Mouse (Mus musculus) olfactory bulb, adult 2 months (tissue): ENCODE data around the gene Rxrg. TPM values are rescaled to one million over a fixed set of nuclear protein-coding genes. Genes with fewer than 3 reads are reported as not detected.

Experiments used
- H3K27ac ChIP-seq: fragments of 200-500 bp; 2 replicates; pipeline ENCODE4 v1.5.1; 2012; ENCODE audit warnings: low read depth, low read length; ENCODE audit not compliant: insufficient read depth
- H3K4me1 ChIP-seq: fragments of 200-500 bp; 2 replicates; pipeline ENCODE4 v1.6.1; 2012; ENCODE audit warnings: low read length; ENCODE audit not compliant: control insufficient read depth, insufficient read depth
- H3K4me3 ChIP-seq: fragments of 200-500 bp; 2 replicates; pipeline ENCODE4 v1.5.1; 2012; ENCODE audit warnings: mild to moderate bottlenecking, low read depth, low read length, moderate library complexity; ENCODE audit not compliant: insufficient read depth
- CTCF ChIP-seq: fragments of 200-500 bp; IDR thresholded peaks from 2 replicates; pipeline ENCODE4 v1.5.1; 2012; ENCODE audit warnings: low read depth, mild to moderate bottlenecking, low read length, moderate library complexity; ENCODE audit not compliant: insufficient read depth
- POLR2A ChIP-seq: fragments of 200-500 bp; IDR thresholded peaks from 2 replicates; pipeline ENCODE4 v1.6.1; 2012; ENCODE audit warnings: mild to moderate bottlenecking, low read depth, low read length, moderate library complexity; ENCODE audit not compliant: insufficient read depth
- WGBS: fragments of 180-500 bp; shearing (Covaris S2); methylation state at CpG from one replicate; pipeline ENCODE4 v1.1.7; 2018; 5-methylcytosine and 5-hydroxymethylcytosine counted together
- polyA plus RNA-seq: library from polyadenylated mRNA; stranded (reverse); fragments of >200 nt; gene quantifications from 2 replicates; pipeline ENCODE4 v1.2.4, GENCODE M21; 2012; ENCODE audit warnings: low replicate concordance; ENCODE audit not compliant: missing spikeins, insufficient read depth, insufficient read length

Gene Rxrg
- polyA plus RNA-seq = not detected in 2 replicates

GRCm38 (mm10) chr1:167598255-167599081, at the start of gene Rxrg:
Gene Rxrg, plus strand, starts transcription at chr1:167598384.
- Histone ChIP-seq H3K4me1 (peaks cover 17% of the 10 kb centered on the region), H3K27ac (peak within 1 kb of the TSS; percentile 20; the same call in 1 of the 2 replicates), H3K4me3 (peak within 1 kb of the TSS; percentile 64)
- TF ChIP-seq CTCF = no peak
- TF ChIP-seq POLR2A = no peak
- WGBS = 1% methylated on average over 40 of the region's 40 CpGs

- WGBS = 62% methylated on average over 6 of the region's 6 CpGs
- Histone ChIP-seq H3K4me3 (no peak overlapping the region), H3K4me1 (peaks cover 15% of the 10 kb centered on the region; the same call in 1 of the 2 replicates), H3K27ac (no peak overlapping the region)
- TF ChIP-seq CTCF (no peak), POLR2A (no peak)
Observed at GRCm38 (mm10) chr1:167549324-167549723, 48.9 kb upstream of the Rxrg start.

GRCm38 (mm10) chr1:167551601-167552000, 46.6 kb upstream of the Rxrg start:
- peaks cover 15% of the 10 kb centered on the region; the same call in 1 of the 2 replicates for H3K4me1 ChIP-seq
- WGBS = 25% methylated on average over 5 of the region's 5 CpGs
- TF ChIP-seq CTCF (no peak), POLR2A (no peak)
- no peak overlapping the region for H3K27ac ChIP-seq
- no peak overlapping the region for H3K4me3 ChIP-seq

- H3K4me1 ChIP-seq = peaks cover 15% of the 10 kb centered on the region; the same call in 1 of the 2 replicates
- H3K4me3 ChIP-seq = no peak overlapping the region
- 62% methylated on average over 6 of the region's 6 CpGs for WGBS
- H3K27ac ChIP-seq = no peak overlapping the region
- TF ChIP-seq CTCF = no peak
- no peak for TF ChIP-seq POLR2A
Observed at GRCm38 (mm10) chr1:167553959-167554526, 44.1 kb upstream of the Rxrg start.

- TF ChIP-seq POLR2A (no peak), CTCF (no peak)
- WGBS = 95% methylated on average over 2 of the region's 2 CpGs
- no peak overlapping the region for H3K4me3 ChIP-seq
- peaks cover 2% of the 10 kb centered on the region; the same call in 1 of the 2 replicates for H3K4me1 ChIP-seq
- H3K27ac ChIP-seq = no peak overlapping the region
Observed at GRCm38 (mm10) chr1:167566571-167566970, 31.6 kb upstream of the Rxrg start.

GRCm38 (mm10) chr1:167579131-167579530, 19.1 kb upstream of the Rxrg start:
- TF ChIP-seq POLR2A = no peak
- TF ChIP-seq CTCF = no peak
- no peak overlapping the region for H3K27ac ChIP-seq
- H3K4me1 ChIP-seq = peaks cover 6% of the 10 kb centered on the region
- WGBS = 53% methylated on average over 3 of the region's 3 CpGs
- H3K4me3 ChIP-seq = no peak overlapping the region

- WGBS = 69% methylated on average over 6 of the region's 6 CpGs
- H3K4me3 ChIP-seq = no peak overlapping the region
- TF ChIP-seq CTCF = no peak
- H3K27ac ChIP-seq = no peak overlapping the region
- peaks cover 6% of the 10 kb centered on the region for H3K4me1 ChIP-seq
Observed at GRCm38 (mm10) chr1:167583195-167583594, 15.0 kb upstream of the Rxrg start.

- TF ChIP-seq POLR2A (no peak), CTCF (no peak)
- 28% methylated on average over 12 of the region's 12 CpGs for WGBS
- no peak overlapping the region for H3K27ac ChIP-seq
- no peak overlapping the region for H3K4me3 ChIP-seq
- peaks cover 8% of the 10 kb centered on the region for H3K4me1 ChIP-seq
Observed at GRCm38 (mm10) chr1:167583888-167584287, 14.3 kb upstream of the Rxrg start.
